Mouse (Mus musculus): ENCODE results near the gene Nprl2. TPM values are rescaled to one million over a fixed set of nuclear protein-coding genes. Genes with fewer than 3 reads are reported as not detected.
A peak's percentile ranks its signal among the peaks of the same experiment; 100 is the strongest.

The Nprl2 gene
- polyA plus RNA-seq, 1 experiment from 2014 or later = 34.6 TPM

DNA sequence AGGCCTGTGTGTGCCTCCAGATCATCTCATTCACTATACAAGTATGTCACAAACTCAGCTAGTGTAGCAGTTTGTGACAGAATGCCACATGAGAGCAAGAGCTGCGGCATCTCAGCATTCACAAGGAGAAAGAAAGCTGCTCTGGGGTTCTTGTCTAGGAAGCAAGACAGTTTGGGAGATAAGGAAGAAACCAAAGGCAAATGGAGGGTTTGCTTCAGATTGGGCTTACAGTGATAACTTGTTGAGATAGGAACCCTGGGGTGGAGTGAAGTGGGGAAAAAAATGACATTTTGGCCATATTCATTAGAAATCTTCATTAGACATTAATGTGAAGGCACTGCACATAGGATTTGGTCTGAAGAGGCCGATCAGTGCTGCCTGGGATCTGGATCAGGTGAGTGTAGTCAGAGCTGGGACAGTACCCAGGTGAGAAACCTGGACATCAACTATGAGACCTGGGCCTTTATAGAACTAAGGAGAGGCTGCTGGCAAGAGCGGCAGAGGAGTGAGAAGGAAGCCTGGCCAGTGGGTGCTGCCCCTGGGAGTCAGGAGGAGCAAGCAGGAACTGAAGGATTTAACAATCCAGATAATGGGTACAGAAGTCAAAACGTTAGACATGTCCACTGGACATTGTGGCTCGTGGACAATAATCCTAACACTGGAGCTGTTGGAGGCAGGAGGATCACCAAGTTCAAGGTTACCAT, 10.8 kb downstream of the Nprl2 start:
- TF ChIP-seq CTCF (IDR thresholded peaks at IDR 0.05; ENCODE audit: low read depth) = no peak
- WGBS = 72% methylated on average over 5 of the region's 5 CpGs
- Histone ChIP-seq H3K4me1 (ENCODE audit: insufficient read depth) (peaks cover 30% of the 10 kb centered on the region), H3K27me3 (ENCODE audit: insufficient read depth, low read length) (no peaks in the 10 kb centered on the region), H3K27ac (ENCODE audit: low read depth) (peak overlapping the region; percentile 26; the same call in 1 of the 2 replicates), H3K9ac (peak overlapping the region; percentile 75), H3K4me2 (peak overlapping the region; percentile 97), H3K4me3 (ENCODE audit: low read depth, low read length) (peak overlapping the region; percentile 68), H3K36me3 (ENCODE audit: insufficient read depth) (peaks cover 17% of the 10 kb centered on the region), H3K9me3 (ENCODE audit: low read depth, low read length) (no peaks in the 10 kb centered on the region)
- DNase-seq (no peak), ATAC-seq (ENCODE audit: insufficient read depth) (no peak)

DNA sequence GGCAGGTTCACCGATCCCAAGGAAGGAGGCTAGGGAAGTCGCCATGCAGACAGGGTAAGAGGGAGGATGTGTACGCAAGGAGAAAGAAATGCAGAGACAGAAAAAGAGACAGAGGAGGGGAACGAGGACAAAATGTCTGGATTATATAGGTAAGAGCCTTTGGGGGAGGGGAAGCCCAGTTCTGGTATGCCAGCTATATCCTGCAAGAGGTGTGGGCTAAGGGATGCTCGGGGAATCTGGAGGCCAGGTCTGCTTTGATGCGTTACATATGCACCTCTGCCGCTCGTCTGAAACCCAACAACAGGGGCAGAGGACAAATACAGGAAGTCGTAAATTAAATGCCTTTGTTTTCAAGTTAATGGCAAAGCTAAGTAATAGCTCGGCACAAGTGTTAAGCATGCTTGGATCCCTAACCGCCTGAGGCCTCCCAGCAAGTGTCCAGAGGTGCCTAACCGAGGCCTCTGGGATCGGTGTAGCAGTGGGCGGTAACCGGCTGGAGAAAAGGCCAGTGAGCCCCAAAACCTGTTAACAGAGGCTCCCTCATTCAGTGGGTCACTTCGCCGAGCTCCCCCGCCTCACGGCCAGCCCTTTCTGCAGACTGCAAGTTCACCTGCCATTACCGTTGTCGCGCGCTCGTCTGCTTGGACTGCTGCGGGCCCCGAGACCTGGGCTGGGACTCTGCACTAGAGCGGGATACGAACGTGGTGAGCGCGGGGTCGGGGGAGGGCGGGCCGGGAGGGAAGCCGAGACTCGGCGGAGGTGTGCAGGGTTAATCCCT, 11.7 kb downstream of the Nprl2 start:
- no peak for TF ChIP-seq CTCF (IDR thresholded peaks at IDR 0.05; ENCODE audit: low read depth)
- Histone ChIP-seq H3K36me3 (ENCODE audit: insufficient read depth) (peaks cover 26% of the 10 kb centered on the region), H3K9ac (peak overlapping the region; percentile 69), H3K4me1 (ENCODE audit: insufficient read depth) (peaks cover 30% of the 10 kb centered on the region), H3K4me3 (ENCODE audit: low read depth, low read length) (peak overlapping the region; percentile 68), H3K27me3 (ENCODE audit: insufficient read depth, low read length) (no peaks in the 10 kb centered on the region), H3K4me2 (peak overlapping the region; percentile 97), H3K27ac (ENCODE audit: low read depth) (peak overlapping the region; percentile 98), H3K9me3 (ENCODE audit: low read depth, low read length) (no peaks in the 10 kb centered on the region)
- ATAC-seq (ENCODE audit: insufficient read depth) (peak; percentile 46), DNase-seq (no peak)
- 5% methylated on average over 37 of the region's 37 CpGs for WGBS

DNA sequence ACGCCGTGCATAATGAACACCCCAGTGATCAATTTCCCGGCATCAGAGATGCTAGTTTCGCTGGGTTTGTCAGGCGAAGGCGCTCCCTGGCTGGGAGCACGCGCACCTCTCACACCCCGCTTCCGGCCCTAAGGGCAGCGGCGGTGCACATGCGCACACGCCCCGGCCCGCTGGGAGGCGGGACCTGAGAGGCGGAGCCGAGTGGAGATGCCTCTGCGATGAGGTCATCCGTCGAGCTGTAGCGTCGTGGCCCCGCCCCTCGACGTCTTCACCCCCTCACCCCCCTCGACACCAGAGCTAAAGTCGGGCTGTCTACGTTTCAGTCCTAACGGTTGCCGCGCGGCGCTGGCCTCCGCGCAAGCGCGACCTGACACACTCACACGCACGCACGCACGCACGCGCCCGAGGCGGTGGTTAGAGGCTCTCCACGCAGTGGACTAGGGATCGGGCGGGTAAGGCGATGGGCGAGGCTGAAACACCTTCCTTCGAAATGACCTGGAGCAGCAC, 12.3 kb downstream of the Nprl2 start:
- Histone ChIP-seq H3K4me3 (ENCODE audit: low read depth, low read length) (peak overlapping the region; percentile 68), H3K4me1 (ENCODE audit: insufficient read depth) (peaks cover 30% of the 10 kb centered on the region), H3K27ac (ENCODE audit: low read depth) (peak overlapping the region; percentile 98), H3K4me2 (peak overlapping the region; percentile 97), H3K36me3 (ENCODE audit: insufficient read depth) (peaks cover 32% of the 10 kb centered on the region), H3K9me3 (ENCODE audit: low read depth, low read length) (no peaks in the 10 kb centered on the region), H3K27me3 (ENCODE audit: insufficient read depth, low read length) (no peaks in the 10 kb centered on the region), H3K9ac (peak overlapping the region; percentile 76)
- DNase-seq (peak; percentile 99), ATAC-seq (ENCODE audit: insufficient read depth) (peak; percentile 89)
- TF ChIP-seq CTCF (IDR thresholded peaks at IDR 0.05; ENCODE audit: low read depth) = peak; percentile 35
- WGBS = under 1% methylated on average over 53 of the region's 53 CpGs

DNA sequence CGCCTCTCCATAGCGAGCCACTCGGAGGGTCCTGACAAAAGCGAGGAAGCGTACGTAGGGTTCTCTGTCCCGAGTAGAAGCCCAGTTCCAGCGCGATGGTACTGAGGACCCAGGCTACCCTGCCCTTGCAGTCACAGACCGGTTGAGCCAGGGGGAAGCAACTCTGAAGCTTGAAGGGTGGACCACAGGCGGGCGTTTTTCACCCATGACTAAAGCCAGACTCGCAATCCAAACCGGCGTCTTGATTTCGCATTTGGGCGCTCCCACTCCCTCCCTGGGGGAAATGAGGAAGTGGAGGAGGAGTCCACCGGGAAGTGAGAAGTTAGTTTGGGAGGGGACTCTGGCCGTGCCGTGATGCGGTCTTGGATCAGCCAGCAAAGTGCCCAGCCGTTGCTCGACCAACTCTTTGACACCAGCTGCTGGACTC, 13.0 kb downstream of the Nprl2 start:
- Histone ChIP-seq H3K4me1 (ENCODE audit: insufficient read depth) (peaks cover 30% of the 10 kb centered on the region), H3K9me3 (ENCODE audit: low read depth, low read length) (no peaks in the 10 kb centered on the region), H3K9ac (peak overlapping the region; percentile 76), H3K27ac (ENCODE audit: low read depth) (peak overlapping the region; percentile 98), H3K4me3 (ENCODE audit: low read depth, low read length) (peak overlapping the region; percentile 68), H3K36me3 (ENCODE audit: insufficient read depth) (peaks cover 39% of the 10 kb centered on the region), H3K27me3 (ENCODE audit: insufficient read depth, low read length) (no peaks in the 10 kb centered on the region), H3K4me2 (peak overlapping the region; percentile 97)
- peak; percentile 12 for ATAC-seq (ENCODE audit: insufficient read depth)
- under 1% methylated on average over 23 of the region's 23 CpGs for WGBS
- no peak for TF ChIP-seq CTCF (IDR thresholded peaks at IDR 0.05; ENCODE audit: low read depth)
- peak; percentile 79 for DNase-seq

DNA sequence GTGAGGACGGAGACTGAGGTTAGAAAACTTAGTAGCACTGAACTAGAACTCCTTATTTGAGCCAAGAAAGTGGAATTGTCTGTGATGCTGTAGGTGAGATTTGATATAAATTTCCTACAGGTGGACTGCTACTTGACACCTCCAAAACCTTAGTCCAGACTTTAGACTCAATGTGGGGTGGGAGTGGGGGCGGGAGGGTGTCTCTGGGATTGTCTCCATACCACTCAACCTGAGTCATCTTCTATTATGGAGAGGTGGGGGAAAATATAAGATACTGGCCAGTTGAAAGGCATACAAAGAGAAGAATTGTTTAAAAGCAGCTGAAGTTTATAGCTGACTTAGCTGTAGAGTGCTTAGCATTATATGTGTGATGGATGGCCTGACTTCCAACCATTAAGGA, 13.7 kb downstream of the Nprl2 start:
- Histone ChIP-seq H3K27ac (ENCODE audit: low read depth) (peak overlapping the region; percentile 98; the same call in 1 of the 2 replicates), H3K9ac (peak overlapping the region; percentile 76), H3K27me3 (ENCODE audit: insufficient read depth, low read length) (no peaks in the 10 kb centered on the region), H3K4me2 (peak overlapping the region; percentile 97), H3K4me1 (ENCODE audit: insufficient read depth) (peaks cover 30% of the 10 kb centered on the region), H3K4me3 (ENCODE audit: low read depth, low read length) (peak overlapping the region; percentile 68), H3K36me3 (ENCODE audit: insufficient read depth) (peaks cover 46% of the 10 kb centered on the region), H3K9me3 (ENCODE audit: low read depth, low read length) (no peaks in the 10 kb centered on the region)
- no peak for ATAC-seq (ENCODE audit: insufficient read depth)
- 28% methylated on average over 2 of the region's 2 CpGs for WGBS
- no peak for DNase-seq
- TF ChIP-seq CTCF (IDR thresholded peaks at IDR 0.05; ENCODE audit: low read depth) = no peak

DNA sequence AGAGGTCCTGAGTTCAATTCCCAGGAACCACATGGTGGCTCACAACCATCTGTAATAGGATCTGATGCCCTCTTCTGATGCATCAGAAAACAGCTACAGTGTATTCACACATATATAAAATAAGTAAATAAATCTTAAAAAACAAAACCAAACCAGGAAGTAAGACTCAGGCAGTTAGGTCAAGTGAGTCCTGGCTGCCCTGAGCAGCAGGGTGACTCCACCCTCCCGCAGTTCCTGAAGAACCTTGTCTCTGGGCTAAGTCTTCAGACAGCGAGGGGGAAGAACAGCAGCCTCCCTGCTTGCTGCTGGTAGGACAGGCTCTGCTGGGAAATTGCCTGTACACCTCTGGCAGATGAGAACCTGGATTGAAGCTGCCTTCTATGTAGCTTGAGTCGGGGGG, 14.3 kb downstream of the Nprl2 start:
- Histone ChIP-seq H3K4me3 (ENCODE audit: low read depth, low read length) (peak overlapping the region; percentile 68), H3K9ac (no peak overlapping the region; the same call in 1 of the 2 replicates), H3K27ac (ENCODE audit: low read depth) (no peak overlapping the region), H3K9me3 (ENCODE audit: low read depth, low read length) (no peaks in the 10 kb centered on the region), H3K4me2 (peak overlapping the region; percentile 97), H3K36me3 (ENCODE audit: insufficient read depth) (peaks cover 52% of the 10 kb centered on the region), H3K27me3 (ENCODE audit: insufficient read depth, low read length) (no peaks in the 10 kb centered on the region), H3K4me1 (ENCODE audit: insufficient read depth) (peaks cover 26% of the 10 kb centered on the region)
- DNase-seq = no peak
- WGBS = 60% methylated on average over 3 of the region's 3 CpGs
- no peak for ATAC-seq (ENCODE audit: insufficient read depth)
- TF ChIP-seq CTCF (IDR thresholded peaks at IDR 0.05; ENCODE audit: low read depth) = no peak
